Mouse (Mus musculus) T-helper 2 cell (primary cell): ENCODE data around the gene Camta1.

Experiments used
- in situ Hi-C: fragments of 300-600 bp; cut with MboI, MseI; formaldehyde crosslinking; loops from one replicate; pipeline ENCODE4 v1.15.1; 2025; ENCODE audit warnings: high pct_unique_total_duplicates

The Camta1 gene

GRCm38 (mm10) chr4:151861471-151861805, 238 bp downstream of the Camta1 start:
- in situ Hi-C loops: no loop called here

- in situ Hi-C loops: no loop called here
These were observed 990 bp downstream of the Camta1 start for GRCm38 (mm10) chr4:151860441-151861331.

GRCm38 (mm10) chr4:151859275-151859674, 2.4 kb downstream of the Camta1 start:
- in situ Hi-C loops: no loop called here

GRCm38 (mm10) chr4:151853949-151854348, 7.7 kb downstream of the Camta1 start:
- in situ Hi-C loops: no loop called here

DNA sequence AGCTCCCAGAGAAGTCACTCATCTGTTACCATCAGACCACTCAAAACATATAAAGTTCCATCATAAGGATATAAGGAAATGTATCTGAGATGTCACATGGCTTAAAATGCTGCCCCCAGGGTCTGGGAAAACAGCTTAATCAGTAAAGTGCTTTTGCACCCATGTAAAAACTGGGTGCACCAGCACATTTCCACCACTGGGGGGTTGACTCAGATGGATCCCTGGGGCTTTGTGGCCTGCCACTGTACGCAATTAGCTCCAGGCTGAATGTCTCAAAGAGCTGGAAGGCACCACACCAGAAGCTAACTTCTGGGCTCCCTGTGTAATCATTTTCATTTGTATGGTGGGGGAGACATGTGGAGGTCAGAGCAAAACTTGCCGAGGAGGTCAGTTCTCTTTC, 10.5 kb downstream of the Camta1 start:
- in situ Hi-C loops: no loop called here

DNA sequence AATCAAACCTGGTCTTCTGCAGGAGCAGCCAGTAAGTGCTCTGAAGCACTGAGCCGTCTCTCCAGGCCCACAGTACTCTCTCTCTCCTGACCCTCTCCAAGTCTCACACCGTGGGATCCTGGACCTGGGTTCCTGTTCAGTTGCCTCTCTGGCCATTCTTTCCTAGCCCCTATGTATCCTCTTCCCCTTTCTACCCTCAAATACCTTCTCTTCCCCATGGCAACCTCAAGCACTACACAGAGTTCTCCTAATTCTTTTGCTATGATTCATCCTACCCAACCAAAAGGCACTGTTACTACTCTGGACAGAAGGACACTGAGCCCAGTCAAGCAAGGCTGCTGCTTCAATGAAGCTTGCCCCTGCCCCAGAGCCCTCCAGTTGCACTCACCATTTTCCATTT, 19.1 kb downstream of the Camta1 start:
- in situ Hi-C loops: no loop called here

GRCm38 (mm10) chr4:151838518-151838917, 23.2 kb downstream of the Camta1 start:
- in situ Hi-C loops: no loop called here

- in situ Hi-C loops: no loop called here
These were observed 25.8 kb downstream of the Camta1 start for GRCm38 (mm10) chr4:151835860-151836259.

- in situ Hi-C loops: no loop called here
These were observed 27.1 kb downstream of the Camta1 start for GRCm38 (mm10) chr4:151834536-151834935.

- in situ Hi-C loops: no loop called here
These were observed 27.7 kb downstream of the Camta1 start for GRCm38 (mm10) chr4:151833940-151834449.

DNA sequence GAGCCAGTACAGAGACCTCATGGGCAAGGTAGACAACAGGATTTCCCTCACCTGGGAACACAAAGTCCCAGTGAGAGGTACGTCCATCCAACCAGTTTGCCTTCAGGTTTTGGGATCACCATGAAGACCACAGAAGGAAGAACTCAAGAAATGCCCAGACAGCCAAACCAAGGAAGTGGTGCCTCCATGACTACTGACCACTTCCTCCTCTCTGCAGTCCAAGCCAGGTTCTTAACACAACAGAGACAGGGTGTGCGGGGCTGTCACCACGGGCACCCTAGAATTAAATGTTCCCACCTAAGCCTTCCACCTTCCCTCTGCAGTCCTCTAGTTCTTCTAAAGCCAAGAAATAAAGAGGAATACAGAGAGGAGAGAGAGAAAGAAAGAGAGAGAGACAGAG, 33.8 kb downstream of the Camta1 start:
- in situ Hi-C loops: no loop called here

GRCm38 (mm10) chr4:151827356-151827755, 34.3 kb downstream of the Camta1 start:
- in situ Hi-C loops: no loop called here

GRCm38 (mm10) chr4:151823963-151824362, 37.7 kb downstream of the Camta1 start:
- in situ Hi-C loops: no loop called here

GRCm38 (mm10) chr4:151822986-151823385, 38.7 kb downstream of the Camta1 start:
- in situ Hi-C loops: no loop called here

DNA sequence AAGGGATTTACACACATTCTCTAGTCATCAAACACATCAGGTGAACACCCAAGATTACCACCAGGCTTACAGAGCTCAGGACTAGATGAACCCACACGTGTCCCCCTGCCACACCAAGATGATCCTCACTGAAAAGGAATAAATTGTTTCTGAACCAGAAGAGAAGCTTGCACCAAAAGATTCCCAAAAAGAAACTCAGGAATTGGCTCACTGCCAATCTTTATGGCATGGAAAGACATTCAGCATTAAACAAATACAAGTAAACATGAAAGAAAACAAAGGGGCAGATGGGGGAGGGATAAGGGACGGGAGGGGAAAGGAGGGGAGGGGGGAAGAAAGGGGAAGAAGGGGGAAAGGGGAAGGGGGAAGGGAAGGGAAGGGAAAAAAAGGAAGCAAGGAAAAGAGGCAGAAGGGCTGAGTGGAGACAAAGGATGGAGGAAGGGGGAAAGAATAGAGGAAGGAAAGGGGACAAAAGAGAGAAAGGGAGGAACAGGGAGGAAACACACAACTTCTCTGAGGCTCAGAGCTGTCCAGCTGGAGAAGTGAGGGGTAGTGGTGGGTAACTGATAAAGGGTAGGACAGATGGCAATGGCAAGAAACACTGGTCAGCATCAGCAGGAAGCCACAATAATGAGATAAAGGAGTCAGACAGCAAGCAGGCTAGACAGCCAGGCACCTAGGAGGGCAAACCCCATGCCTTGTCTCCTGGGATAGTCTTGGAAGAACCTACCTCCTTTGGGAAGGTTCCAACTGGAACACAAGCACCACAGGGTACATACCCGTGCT, 43.5 kb downstream of the Camta1 start:
- in situ Hi-C loops: no loop called here

DNA sequence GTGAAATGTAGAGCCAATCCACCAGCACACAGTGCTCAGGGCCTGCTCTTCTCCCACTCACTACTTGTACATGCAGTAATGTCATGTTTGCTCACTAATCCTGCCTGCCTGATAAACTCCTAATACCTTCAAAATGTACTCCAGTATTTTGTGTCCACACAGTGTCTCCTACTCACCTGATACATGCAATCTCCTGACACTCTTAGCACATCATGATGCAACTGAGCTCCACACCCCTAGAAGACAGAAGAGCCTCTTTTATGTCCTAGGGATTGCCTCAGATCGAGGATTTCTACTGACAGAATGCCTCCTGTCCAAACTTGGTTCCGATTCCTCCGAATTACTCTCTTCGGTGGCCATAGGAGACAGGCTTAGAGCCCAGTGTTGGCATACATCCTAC, 48.0 kb downstream of the Camta1 start:
- in situ Hi-C loops: no loop called here

DNA sequence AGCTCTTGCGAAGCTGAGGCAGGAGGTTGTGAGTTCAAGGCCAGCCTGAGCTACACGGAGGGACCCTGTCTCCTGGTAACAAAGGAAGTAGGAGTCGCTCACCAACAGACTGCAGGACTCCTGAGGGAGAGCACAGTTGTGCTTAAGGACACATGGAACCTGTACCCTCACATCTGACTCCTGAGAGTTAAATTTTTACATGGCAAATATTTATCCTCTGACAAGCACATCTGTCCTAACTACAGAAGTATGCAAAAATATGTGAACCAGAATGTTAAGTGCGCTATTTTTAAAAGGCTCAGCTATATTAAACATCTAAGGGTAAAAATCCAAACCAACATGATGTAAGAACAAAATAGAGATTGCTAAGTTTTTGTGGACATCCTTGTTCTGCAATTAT, 56.0 kb downstream of the Camta1 start:
- in situ Hi-C loops: no loop called here

DNA sequence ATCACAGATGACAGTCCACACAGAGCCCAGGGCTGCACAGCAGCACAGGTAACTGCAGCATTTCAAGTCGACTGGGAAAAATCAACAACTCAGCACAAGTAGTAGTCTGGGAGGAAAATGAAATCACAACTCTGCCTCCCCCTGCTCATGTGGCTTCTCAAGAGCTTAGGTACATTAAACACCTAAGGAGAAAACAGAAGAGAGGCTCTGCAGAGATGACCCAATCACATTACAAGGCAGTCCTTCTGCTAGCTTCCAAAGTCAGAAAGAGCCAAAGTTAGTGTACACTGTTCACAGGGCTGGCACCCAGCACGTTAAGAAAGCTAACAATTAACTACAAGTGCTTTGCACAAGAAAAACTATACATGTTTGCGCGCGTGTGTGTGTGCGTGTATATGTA, 56.6 kb downstream of the Camta1 start:
- in situ Hi-C loops: no loop called here

DNA sequence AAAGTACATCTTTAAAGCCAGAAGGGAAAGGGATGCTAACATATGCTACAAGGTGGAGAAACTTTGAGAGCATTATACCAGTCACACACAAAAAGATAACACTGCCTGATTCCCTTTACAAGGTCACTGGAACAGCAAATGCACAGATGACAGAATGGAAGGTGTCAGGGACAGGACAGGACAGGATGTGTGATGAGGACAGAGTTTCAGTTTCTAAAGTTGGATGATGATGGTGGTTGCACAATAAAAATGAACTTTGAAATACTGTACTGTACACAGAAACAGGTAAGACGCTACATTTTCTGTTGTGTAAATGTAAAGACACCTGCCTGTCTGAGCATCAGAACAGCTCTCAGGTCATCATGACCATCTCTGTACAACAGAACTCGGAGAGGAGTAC, 57.5 kb downstream of the Camta1 start:
- in situ Hi-C loops: no loop called here

DNA sequence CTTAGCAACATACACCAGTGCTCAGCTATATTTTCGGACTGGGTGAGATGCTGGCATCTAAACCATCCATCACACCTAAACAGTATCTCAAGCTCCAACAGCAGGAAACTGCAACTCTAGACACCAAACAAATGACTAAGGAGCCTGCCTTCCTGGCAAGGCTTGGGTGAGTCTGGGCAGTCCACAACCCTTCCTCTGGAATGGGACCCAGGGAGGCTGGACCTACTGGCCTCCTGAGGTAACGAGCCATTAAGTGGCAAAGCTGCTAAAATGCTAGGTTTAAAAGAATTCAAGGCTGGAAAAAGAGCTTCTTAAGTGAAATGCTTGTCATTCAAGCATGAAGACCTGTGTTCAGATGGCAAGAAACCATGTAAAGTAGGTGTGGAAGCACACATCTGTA, 63.0 kb downstream of the Camta1 start:
- in situ Hi-C loops: no loop called here

GRCm38 (mm10) chr4:151793694-151794093, 68.0 kb downstream of the Camta1 start:
- in situ Hi-C loops: no loop called here

- in situ Hi-C loops: no loop called here
These were observed 74.5 kb downstream of the Camta1 start for GRCm38 (mm10) chr4:151786946-151787705.
